Mouse (Mus musculus) liver, embryonic 14.5 days (tissue): ENCODE measurements at regions not wholly inside any gene's neighbourhood (a gene's known extent, or its start where the extent isn't known, plus 50 kb on each side); places are given as distances from the start of the nearest gene placed in this dataset.

Source experiments
- CTCF ChIP-seq: IDR thresholded peaks from 2 replicates; pipeline ENCODE4 v1.5.1; 2016; ENCODE audit warnings: antibody characterized with exemption, low read depth, control low read depth
- EP300 ChIP-seq: IDR thresholded peaks from 2 replicates; pipeline ENCODE4 v1.6.1; 2016; ENCODE audit warnings: antibody characterized with exemption, low read depth

- TF ChIP-seq CTCF = no peak
- TF ChIP-seq EP300 = no peak
Measured at GRCm38 (mm10) chr12:109747776-109748175, 147.6 kb upstream of the Rtl1 start.
